Mouse (Mus musculus) left cerebral cortex, adult 8-10 months (tissue): ENCODE measurements around the gene Nid2. TPM values are rescaled to one million over a fixed set of nuclear protein-coding genes. Genes with fewer than 3 reads are reported as not detected.

ENCODE experiments used
- DNase-seq, 2 experiments: peaks; one replicate each; pipeline ENCODE4 v3.0.0; 2022; ENCODE audit warnings: low spot score in 2 of 2
- total RNA-seq, 4 experiments: library from RNA; stranded (reverse); gene quantifications; 2 replicates each; pipeline ENCODE4 v1.2.4; 2022

Gene Nid2
- total RNA-seq, 4 experiments from 2014 or later, result 2.1 to 4.1 (median 3.3) TPM

DNA sequence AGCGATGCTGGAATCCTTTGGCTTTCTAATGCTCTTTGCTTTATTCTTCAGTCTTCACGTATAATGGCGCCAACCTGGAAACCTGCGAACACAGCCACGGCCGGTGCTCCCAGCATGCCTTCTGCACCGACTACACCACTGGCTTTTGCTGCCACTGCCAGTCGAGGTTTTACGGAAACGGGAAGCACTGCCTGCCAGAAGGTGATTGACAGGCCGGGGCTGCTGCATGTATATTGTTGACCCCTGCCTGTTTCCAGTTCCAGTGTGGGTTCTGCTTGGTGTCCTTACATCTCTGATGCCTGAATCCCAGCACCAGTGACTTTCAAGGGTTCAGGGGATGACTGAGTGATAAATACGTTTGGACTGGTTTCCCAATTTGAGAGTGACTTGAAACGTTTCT is 26.9 kb downstream of the Nid2 start:
- no peak for DNase-seq

DNA sequence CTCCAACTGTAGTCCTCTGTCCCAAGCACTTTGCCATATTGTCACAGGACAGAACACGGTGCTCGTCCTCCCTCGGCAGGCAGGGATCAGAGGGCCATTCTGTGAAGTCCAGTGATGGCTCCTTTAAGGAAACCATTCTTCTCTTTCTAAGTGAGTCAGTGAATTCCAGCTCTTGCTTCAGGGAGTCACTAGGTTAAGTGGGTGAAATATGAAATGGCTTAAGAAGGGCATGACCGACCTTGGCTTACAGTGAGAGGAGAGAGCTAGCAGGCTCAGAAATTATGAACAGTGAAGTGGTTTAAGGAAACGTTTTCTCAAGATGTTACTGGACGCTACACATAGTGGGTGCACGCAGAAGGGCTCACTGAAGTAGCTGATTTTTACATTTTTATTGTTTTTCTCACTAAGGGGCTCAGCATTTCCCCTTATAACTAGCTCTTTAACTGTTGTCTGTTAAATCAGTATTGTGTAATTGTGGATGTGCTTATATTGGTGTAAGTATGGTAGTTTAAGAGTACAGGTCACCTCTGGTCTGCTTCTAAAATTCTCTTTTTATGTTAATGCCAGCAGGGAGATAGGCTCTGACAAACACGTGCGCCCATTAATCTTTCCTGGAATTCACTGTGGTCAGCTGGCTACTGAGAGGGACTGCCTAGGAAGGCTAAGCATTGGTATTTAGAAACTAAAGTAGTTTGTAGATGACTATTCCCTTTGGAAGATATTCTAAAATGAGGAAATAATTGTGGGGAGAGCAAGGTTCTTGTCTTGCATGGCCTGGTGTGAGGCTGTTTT is 34.9 kb downstream of the Nid2 start:
- no peak for DNase-seq

DNA sequence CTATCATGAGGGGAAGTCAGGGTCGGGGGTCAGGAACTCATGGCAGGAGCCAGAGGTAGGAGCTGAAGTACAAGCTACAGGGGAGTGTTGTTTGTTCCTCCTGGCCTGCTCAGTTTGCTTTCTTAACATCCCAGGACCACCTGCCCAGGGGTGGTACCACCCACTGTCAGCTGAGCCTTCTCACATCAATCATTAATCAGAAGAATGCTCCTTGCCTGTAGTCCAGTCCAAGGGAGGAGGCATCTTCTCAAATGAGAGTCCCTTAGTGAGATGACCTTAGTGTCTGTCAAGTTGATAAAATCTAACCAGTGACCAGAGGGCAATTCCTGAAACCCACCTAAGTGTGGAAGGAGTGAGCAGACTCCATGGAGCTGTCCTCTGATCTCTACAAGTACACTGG is 37.4 kb downstream of the Nid2 start:
- DNase-seq, result no peak

DNA sequence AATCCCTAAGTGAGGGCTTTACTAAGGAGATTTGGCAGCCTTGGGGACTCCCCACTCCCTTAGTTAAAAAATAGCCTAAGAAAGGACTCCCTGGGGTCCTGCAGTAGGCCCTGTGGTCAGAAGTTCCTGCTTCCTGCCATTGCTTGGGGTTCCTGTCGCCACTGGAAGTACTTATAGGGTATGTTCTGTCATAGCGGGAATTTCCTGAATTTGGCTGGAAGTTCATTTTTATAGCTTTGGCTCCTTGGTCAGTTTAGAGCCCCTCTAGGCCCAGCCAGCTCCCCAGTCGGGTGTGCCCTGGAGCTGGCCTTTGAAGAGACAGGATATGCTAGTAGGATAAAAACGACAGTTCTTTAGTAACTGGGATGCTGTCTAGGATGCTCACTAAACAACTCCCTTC is 43.8 kb downstream of the Nid2 start:
- DNase-seq, result no peak

DNA sequence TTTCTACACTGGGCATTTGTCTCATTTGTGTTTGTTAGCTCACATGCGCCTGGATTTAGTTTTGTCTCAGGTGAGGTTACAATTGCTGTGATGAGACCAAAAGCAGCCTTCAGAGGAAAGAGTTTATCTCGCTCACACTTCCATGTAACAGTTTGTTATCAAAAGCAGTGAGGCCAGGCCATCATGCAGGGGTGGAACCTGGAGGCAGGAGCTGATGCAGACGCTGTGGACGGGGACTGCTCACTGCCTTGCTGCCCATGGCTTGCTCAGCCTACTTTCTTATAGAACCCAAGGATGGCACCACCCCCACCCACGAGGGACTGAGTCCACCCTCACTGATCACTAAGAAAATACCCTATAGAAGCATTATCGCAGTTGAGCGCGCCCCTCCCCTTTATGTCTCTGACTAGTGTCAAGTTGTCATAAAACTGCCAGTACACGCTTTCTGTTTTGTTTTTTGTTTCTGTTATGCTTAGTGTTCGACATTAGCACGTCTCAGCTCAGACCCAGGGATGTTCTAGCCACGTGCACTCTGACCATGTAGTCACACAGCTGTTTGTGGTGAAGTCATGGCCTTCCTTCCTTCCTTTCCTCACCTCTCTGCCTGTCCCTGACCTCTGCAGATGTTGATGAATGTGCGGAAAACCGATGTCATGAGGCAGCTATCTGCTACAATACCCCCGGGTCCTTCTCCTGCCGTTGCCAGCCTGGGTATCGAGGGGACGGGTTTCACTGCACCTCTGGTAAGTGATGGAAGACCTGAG is 45.7 kb downstream of the Nid2 start:
- DNase-seq, result no peak

DNA sequence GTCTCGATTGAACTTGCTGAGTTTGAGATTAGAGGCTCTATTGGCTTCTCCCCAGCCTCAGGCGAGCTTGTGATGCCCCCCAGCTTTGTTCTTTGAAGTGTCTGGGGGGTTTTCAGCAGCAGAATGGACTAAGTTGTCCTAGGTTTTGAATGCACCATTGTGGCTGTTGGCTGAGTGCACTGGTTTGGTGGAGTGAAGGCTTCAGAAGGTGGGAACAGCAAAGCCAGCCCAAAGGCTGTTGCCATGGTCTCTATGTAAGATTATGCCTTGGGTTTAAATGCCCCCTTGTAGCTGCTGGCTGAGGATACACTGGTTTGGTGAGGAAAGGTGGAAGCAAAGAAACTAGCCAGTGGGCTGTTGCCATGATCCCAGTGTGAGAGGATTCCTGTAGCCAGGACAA is 49.4 kb downstream of the Nid2 start:
- no peak for DNase-seq

DNA sequence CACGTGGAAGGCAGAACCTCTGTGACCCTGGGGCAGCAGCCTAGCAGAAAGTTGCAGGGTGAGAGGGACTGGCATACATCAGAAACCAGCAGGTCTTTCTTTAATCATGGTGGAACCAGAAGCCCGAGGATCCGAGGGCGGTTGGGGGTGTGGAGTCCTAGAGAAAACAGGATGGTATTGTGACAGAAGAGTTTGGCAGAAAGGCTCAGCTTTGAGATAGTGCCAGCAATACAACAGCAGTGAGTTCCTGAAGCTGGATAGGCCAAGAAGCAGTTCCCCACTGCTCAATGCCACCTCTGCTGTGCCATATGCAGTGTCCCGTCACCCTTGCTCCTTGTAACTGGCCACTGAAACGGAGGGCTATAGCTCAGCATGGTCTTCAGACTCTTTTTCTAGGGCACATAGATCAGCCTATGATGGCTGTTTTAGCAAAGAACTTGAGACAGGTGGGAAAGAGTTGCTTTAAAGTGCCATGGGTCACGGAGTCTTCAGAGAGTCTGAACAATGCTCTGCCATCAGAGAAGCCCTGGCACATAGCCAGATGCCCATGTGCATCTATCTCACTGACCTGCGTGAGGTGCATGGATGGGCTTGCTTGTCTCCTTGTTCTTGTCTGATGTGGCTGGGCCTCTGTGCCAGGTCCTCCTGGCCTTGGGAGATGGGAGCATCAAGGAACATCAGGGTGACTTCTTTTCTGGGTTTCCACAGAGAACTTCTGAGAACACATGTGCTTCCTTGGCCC is 50.6 kb downstream of the Nid2 start:
- DNase-seq, result no peak

DNA sequence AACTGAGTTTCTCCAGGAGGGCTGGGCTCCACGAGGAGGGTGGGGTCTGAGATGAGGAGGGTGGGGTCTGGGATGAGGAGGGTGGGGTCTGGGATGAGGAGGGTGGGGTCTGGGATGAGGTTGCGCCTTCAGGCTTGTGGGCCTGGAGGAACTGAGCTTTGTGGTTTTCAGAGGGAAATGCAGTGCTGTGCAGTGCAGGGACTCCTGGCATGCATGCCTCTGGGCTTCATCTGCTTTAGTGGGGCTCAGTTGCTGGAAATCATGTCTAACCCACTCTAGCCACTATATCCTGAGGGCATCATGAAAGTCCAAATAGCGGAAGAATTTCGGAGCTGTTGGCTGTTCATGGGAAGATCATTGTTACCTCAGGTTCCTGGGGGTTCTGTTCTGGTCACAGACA is 52.2 kb downstream of the Nid2 start:
- no peak for DNase-seq

DNA sequence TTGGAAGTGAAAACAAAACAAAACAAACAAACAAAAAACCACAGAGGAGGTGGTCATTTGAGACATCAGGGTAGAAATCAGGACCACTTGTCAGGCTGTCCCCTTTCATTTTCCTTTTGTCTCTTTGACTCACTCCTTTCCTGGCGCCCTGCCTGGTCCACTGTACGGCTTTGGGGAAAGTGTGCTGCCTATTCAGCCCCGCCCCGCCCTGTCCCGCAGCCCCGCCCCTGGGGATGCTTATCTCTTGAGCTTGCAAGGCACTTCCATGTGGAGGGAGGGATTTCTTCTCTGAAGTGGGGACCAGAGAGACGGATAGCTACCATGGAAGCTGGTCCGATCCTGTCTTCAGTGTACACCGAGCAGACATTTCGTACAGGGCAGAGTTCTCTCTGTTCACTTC is 52.6 kb downstream of the Nid2 start:
- DNase-seq, result no peak

DNA sequence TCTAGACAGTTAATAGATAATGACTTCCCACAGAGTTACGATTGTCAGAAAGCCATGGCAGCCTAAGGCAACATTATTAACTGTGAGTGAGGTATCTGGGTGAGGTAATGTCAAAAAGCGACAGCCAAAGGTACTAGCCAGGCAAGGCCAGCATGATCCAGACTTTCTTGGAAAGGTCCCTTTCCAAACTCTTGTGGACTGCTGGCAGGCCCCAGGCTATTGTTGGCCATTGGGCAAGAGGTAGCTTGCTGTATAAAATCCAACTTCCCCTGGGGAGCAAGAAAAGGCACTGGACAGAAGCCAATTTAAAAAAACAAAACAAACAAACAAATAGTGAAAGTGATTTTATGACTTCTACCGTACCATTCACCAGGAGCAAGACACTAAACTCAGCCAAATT is 56.3 kb downstream of the Nid2 start:
- DNase-seq, result no peak

DNA sequence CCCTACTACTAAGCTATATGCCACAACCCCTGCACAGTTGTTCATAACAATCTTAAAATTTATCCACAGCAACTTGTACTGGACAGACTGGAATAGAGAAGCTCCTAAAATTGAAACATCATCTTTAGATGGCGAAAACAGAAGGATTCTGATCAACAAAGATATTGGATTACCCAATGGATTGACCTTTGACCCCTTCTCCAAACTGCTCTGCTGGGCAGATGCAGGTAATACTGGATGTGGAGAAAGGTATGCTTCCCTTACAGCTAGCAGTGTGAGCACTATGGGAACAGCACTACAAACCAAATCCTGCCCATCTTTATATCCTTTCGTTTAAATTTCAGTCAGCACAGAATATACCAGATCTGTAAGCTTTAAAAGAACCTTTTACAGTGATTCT is 56.8 kb downstream of the Nid2 start:
- DNase-seq, result no peak

DNA sequence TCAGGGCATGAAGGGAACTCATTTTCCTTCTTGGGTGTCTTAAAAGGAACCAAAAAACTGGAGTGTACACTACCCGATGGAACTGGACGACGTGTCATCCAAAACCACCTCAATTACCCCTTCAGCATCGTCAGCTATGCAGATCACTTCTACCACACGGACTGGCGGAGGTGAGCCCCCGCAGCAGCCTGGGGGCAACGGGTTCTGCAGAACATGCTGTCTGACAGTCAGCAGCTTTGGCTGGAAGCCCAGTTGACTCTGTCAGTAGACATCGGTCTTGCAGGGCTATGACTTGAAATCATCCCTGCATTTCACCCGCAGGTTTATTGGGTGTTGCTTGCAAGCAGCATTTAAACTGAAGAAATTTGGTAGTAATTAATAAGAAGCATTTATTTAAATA is 58.9 kb downstream of the Nid2 start:
- DNase-seq, result no peak

DNA sequence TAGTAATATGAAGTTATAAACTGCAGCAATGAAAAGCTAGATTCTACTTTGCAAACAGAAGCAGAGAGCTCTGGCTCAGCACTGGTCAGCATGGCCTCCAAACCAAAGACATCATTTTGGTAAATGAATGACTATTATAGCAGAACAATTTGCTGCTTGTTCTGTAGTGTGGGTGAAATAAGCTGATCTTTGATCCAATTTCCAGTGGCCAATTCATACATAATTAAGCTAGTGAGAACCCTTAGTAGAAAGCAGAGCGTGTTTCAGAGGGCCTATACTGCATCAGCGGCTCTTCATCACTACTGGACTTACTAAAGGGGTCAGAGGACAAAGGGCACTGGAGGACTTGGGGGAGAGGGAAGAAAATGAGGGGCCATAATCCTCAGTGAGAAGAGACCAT is 62.0 kb downstream of the Nid2 start:
- DNase-seq, result no peak

DNA sequence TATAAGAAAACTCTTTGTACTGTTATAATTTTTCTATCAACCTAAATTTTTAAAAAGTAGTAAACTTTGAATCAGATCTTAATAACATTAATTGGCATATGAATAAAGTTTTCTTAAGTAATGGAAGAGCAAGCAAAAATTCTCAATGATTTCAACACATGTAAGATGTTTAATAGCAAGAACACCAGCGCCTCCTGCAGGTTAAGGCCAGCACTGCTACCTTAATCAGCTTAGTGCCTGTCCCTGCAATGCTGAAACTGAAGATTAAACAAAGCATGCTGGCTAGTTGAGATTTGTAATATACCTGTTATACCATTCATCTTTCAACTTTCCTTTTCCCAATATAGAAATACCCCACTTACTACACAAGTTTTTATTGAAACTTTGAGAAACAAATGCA is 66.9 kb downstream of the Nid2 start:
- peak; percentile 59 to 87 for DNase-seq

DNA sequence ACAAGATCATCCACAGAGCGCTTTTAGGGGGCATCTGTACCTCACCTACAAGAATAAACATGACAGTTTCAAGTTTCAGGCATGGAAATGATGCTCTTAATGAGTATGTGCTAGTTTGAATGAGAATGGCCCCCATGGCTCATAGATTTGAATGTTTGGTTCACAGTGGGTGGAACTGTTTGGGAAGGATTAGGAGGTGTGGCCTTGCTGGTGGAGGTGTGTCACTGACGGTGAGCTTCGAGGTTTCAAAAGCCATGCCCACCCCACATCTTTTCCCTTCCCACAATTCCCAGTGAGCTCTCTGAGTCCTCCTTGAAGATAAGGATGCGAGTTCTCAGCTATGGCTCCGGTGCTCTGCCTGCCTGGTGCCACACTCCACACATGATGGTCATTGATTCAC is 70.6 kb downstream of the Nid2 start:
- DNase-seq, result no peak

DNA sequence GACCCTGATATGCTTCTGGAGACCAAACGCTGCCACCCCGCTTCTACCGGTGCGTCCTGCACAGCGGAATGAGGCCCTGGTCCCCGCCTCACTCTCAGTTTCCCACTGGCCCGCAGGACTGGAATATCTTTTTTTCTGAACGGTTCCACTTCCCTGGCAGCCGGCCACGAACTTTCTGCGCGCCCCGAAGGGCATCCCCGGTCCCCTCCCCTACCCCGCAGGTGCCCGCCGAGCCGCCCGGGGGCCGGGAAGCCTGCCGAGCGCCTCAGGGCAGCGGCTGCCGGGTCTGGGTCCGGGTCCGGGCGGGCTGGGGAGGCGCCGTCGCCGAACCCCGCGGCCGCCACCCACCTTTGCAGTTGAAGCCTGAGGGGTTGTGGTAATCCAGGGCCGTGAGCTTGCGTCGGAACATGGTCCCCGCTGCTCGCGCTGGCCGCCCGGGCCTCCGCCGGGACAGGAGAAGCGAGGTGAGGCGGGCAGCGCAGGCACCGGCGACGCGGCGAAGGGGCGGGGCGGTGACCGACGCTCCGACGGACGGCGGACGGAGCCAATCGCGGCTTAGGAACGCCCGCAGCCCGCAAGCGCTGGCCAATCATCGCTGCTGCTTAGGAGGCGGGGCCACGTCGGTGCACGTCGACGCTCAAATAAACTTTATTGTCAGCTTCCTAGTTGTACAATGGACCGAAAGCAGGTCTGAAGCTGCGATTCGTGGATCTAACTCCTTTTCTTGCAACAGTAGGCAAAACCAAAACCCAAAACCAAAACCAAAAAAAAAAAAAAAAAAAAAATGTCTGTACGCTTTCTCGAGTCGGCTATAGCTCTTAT is 72.5 kb downstream of the Nid2 start, which contains the start of gene Rtraf:
TSS of gene Rtraf (minus strand) at position 504 of the 822 bp plus-strand sequence.
- peak; percentile 79 to 85 for DNase-seq

DNA sequence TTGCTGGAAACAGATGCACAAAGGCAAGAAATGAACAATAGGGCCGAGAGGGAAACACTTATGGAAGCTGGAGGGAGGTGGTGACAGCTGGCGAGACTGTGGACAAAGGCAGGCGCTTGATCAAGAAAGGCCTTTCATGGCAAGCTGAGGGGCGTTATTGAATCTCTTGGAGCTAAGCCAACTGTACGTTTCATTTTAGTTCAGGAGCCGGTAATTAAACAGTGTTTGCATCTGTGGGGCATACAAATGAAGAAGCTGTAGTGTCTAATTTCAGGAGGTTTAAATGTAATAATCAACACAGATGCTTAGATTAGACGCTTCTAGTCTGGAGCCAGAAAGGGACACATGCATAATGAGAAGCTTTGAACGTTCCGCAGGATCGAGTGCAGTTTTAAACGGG is 74.4 kb downstream of the Nid2 start:
- no peak for DNase-seq

DNA sequence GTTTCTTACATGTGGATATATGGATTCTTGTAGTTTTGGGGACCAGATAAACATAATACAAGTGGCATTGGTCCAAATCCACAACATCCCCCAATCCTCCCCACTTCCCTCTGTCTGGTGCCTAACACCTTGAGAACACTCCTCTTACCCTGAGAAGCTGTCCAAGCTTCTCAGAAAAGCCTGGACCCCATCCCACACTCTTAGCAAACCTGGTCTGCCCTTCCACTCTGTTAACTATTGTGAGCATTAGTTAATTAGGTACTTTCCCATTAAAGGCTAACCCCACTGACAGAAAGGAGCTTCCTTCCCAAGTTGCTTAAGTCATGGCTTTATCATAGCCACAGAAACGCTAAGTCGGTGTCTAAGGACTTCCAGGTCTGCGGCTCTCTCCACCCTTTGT is 85.2 kb downstream of the Nid2 start:
- DNase-seq, result no peak

DNA sequence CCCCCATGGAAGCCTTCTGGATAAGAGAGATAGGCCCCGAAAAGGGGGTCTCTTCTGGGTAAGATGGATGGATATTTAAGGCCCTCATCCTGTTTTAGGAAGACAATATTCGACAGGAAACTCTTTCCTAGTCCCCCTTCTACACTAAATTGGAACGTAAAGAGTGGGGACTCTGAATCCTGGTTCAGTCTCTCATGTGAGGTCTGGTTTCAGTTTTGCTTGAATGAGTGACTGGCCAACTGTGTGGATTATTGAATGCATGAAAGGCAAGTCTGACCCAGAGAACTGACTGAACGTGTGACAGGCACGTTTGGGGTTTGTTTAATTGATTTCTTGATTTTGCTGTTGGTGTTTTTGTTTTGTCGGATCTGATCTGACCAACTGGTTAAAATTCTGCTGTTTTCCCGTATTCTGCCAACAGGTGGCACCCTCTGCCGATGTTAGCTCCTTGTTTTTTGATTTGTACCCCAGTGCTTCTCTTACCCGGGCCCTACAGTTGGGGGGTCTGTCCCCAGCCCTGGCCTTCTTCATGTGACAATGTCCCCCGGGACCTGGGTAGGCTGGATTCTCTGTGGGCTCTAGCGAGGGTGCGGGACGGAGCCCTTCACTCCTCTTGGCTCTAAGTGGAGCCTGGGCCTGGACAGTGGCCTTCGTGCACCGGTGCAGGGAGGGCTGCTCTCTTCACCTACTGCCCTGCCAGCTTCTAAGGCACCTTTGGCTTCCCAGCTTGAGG is 88.7 kb downstream of the Nid2 start:
- peak in 1 of 2 experiments; percentile 66 for DNase-seq

DNA sequence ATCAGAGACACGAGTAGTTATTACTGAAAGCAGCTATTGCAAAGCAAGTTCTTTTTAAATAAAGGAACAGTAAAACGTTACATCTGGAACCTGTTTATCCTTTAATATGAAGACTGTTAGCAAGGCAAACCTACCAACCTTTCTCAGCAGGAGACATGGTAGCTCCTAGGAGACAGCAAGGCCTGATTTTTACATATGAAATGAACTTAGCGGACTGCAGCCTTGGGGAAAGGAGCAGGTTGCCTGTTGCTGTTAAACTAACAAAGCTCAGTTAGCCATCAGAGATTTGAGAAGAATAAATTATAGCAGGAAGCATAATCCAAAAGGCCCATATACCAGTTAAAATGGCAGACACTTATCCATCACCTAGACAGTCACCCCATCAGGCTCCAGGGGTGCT is 102.4 kb downstream of the Nid2 start:
- no peak for DNase-seq

DNA sequence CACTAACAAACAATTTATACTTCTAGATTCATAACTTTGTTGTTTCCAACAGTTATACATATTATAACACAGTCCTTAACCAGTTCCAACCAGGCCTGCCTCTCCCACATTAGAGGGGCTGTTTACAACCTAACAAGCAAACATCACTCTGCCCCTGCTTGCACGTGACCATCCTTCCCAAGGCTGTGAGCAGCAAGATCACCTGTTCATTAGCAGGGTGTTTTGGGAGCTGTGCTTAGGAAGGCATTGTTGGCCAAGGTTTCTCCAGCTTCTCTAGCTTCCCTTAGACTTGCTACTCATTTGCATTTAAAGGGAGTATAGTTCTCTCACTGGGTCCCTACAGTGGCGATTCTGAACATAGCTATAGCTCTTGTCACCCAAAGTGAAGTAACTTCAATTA is 107.2 kb downstream of the Nid2 start:
- DNase-seq, result no peak
